Mouse (Mus musculus) retina, postnatal 1 day (tissue): Measurements from ENCODE around the gene Plgrkt.

Source experiments
- DNase-seq: peaks from one replicate; pipeline ENCODE4 v3.0.0-alpha.2; 2012

The Plgrkt gene

DNA sequence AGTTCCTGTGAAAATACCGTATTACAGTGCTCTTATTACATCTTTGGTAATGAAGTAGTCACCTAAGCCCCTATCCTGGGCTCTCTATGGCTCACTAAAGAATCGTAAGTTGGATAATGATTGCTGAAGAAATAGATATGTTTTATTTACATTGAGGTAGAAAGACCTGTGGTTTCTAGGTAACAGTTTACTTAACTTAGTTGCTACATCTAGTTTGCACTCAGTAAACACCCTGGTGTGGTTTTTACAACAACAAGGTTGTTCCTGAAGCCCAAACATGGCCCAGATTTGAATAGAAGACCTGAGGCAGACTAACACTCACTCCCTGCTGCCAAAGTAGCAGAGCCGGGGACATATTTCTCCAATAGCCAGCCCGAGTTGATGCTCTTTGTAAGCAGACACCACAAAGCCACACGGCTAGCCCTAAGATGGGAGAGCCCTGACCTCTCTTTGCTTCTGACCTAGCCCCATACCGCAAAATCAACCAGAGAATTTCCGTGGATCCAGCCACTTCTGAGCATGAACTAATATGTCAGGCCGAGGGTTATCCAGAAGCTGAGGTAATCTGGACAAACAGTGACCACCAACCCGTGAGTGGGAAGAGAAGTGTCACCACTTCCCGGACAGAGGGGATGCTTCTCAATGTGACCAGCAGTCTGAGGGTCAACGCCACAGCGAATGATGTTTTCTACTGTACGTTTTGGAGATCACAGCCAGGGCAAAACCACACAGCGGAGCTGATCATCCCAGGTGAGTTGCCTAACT lies 12.8 kb upstream of the Plgrkt start:
- DNase-seq, result no peak

DNA sequence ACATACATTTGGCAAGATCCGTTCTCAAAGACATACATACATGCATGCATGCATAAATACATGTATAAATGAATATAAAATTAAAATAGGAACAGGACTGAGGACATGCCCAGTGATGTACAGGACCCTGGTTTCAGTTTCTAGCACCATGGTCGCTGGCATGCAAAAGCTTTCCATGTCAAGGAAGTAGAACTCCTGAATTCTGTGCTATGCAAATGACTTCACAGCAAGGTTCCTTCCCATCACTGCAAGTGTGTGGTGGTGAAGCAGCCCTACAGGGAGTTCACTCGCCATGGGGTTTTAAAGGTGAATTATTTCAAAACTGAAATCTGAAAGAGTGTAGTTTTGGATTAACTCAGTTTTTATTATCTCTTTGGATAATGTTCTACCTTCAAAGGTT lies 9.2 kb upstream of the Plgrkt start:
- DNase-seq, result no peak

DNA sequence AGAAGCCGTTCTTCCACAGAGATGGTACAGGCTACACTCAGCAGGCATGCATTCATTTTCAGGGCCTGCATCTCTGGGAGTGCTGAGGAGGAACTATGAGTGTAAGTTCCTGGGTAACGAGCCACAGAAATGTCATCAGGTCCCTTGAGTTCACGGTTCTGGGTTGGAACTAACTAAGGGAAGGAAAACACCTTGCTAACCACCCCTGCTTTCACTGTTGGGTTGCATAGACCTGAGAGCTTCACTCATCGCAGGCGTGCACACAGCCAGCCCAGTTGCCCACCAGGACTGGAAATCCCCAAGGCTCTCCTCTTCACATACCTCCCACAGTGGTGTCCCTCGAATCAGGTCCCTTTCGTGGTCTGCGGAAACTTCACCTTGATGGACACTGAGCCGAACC lies 7.8 kb upstream of the Plgrkt start:
- DNase-seq, result no peak

DNA sequence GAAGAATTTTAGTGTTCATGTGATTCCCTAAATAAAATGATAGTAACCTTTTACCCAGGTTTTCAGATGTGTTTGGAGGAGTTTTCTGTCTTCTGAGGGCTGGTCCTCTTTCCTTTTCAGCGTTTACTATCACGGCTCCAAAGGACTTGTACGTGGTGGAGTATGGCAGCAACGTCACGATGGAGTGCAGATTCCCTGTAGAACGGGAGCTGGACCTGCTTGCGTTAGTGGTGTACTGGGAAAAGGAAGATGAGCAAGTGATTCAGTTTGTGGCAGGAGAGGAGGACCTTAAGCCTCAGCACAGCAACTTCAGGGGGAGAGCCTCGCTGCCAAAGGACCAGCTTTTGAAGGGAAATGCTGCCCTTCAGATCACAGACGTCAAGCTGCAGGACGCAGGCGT lies 6.2 kb upstream of the Plgrkt start:
- no peak for DNase-seq

DNA sequence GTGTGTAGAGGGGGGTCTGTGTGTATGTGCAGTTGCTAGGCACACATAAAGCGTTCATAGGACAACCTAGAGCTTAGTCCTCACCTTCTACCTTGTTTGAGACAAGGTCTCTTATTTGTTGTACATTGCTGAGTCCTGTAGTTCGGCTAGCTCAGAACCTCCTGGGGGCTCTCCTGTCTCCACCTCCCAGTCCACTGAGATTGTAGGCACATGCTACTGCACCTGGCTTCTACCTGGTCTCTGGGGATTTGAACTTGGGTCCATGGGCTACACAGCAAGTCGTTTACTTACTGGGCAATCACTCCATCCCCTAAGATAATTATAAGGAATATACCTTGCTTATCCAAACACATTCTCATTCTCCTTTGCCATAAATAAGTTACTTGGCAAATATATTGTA lies 5.4 kb upstream of the Plgrkt start:
- no peak for DNase-seq

DNA sequence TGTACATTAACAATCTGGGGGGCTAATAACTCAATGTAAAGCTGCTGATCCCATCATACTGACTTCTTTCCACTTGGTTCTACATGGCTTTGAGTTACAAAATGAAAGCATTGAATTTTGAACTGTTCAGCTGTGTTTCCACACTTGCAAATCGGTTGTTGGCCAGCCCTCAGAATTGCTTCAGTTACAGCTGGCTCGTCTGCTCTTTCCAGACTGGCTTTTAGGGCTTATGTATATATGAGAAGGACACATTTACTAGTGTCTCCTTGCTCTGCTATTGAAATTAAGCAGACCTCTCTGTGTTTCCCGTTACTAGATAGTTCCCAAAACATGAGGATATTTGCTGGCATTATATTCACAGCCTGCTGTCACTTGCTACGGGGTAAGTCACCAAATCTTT lies 4.9 kb upstream of the Plgrkt start:
- DNase-seq, result no peak

DNA sequence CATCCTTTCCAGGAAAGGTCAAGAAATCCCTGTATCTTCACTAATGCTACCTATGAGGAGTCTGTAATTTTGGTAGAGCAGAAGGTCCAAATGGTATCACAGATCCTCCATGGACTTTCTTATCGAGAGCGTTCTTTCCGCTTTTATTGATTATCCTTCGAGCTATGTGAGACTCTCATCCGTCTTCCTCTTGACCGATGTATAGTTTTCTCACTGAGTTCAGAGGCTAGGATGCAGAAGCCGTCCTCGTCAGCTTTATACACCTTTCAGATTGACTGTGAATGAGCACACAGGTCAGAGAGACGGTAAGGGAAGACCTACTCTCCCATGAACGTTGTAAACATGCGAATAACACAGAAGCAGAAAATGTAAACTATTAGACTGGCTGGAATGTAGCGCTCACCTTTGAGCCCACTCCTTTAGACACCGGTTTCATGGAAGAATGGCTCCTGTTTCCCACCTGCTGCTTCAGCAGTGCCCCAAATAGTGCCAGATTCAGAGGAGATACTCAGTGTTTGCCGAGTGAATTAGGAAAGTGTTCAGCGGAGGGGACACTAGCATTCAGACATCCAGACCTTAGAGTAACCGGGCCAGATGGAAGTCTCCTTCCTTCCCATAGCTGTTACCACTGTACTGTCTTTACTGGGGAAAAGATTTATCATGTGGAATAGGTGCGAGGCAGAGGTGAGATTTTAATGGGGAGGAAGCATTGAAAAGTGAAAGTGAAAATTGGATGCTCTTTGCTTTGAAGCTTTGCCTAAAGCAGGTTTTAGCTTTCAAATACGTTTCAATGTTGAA lies 4.3 kb upstream of the Plgrkt start:
- no peak for DNase-seq

DNA sequence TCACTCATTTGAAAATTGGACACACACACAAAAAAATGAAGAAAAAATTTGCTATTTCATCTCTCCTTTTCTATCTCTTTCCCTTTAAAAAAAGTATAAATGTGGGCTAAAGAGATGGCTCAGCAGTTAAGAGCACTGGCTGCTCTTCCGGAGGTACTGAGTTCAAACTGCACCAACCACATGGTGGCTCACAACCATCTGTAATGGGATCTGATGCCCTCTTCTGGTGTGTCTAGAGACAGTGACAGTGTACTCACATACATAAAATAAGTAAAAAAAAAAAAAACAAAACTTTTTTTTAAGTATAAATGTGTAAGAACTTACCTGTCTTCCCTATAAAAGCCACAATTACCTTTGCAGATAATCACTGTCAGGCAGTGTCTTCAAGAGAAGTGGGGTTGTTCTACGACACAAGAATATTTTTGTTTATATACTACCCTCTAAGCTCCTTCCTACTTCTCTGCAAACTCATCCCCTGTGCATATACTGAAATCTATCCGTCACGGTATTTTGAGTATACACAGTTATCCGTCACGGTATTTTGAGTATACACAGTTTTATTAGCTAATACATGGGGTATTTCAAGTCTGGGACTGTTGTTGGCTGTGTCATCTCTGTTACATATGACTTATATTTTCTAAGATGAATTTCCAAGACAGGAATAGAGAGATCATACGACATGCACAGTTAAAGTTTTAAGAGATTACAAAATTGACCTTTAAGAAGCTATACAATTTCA lies 3.5 kb upstream of the Plgrkt start:
- DNase-seq, result no peak

DNA sequence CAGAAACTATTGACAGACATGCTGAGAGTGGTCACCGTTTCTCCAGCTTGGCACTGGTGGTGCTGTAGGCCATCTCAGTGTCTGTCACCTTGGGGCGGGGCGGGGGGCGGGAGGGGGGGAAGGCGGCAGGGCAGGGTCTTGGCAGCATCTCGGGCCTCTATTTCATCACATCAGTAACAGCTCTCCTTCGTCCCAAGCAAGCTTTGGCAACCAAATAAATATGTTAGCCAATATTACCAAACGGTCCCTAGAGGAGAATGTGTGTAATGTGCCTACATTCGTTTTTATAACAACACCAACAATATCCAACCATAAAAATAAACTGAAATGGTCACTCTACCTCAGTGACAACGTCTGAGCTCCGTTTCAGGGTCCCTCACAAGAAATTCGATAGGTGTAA lies 2.9 kb upstream of the Plgrkt start:
- DNase-seq, result no peak

DNA sequence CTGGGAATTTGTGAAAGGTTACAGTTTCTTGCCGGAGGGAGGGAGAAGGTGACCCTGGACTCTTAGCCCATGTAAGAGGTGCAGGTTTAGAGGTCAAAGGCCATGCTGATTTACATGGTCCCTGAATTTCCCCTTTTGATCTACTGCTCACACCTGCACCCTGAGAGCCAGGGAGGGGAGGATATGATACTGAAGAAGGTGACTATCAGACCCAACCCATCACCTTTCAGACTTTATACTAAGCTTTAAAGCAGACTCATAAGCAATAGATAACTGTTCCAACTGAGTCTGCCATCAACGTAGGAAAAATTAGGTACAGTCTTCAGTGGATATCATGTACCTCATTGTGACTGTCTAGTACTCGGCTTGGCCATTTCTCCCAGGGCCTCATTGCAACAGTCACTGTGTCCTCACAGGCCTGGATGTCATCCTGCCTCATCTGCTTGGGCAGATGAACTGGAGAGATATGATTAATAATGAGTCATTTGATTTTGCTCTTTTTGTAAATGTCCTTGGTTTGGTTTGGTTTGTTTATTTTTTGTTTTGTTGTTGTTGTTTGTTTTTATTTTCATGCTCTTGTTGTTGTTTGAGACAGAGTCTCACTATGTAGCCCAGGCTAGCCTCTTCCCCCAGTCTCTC lies 1.6 kb upstream of the Plgrkt start:
- no peak for DNase-seq

DNA sequence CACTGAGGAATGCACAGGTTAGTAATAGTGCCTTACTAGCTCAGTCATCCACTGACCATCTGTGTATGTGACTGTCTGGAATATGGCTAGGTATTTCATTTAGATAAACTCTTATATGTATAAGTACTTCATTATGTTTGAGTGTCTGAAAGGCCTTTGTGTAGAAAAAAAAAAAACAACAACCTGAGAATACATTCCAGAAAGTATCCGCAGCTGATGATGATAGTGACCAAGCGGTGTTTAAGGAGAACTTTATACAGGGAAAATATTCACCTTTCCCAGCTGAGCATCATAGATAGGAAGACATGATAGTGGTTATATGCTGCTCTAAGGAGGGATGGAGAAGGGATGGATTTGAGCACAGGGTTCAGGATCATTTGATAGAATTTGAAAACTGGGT lies 851 bp upstream of the Plgrkt start:
- DNase-seq, result no peak

DNA sequence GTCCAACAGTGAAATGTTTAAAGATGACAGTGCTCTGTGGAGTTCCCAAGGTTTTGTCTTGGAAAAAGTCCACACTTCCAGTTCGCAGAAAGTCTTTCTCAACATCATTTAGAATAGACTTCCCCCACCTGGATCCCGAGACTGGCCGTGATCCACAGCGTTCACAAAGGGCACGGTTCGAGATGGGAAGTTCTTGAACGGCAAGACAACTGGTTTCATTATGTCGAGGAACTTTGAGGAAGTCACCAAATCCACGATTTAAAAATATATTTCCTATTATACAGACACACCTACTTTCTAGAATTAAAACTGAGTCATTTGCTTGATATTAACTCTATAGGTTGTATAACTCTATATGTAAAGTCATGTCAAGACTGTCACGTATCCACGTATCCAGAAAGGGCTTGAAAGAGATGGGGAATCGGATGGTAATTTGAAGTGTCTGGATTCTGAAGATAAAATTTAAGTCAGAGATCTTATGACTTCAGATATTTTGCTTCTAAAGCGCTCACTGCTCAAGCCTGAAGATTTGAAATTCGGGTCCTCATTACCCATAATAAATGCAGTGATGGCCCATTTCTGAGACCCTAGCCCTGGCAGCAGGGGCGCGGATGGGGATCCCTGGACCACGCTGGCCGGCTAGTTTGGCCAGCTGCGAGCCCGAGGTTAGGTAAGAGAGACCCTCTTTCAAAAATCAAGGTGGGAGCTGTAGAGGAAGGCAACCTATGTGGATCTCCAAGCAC lies 793 bp downstream of the Plgrkt start:
- peak; percentile 5 for DNase-seq

DNA sequence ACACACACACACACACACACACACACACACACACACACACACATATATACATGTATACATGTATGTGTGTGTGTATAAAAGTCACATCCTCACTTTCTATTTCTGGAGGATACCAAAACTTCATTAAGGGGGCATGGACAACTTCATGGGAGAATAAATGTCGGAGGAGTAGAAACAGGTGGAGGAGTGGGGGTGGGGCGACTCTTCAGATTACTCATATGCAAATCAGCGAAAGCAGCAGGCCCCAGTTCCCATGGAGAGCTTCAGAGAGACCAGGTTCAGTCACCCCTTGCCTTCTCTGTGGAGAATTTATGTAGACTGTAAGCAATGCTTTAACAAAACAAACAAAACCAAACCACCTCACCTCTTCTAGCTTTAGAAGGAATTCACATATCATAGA lies 2.1 kb downstream of the Plgrkt start:
- DNase-seq, result peak; percentile 40

DNA sequence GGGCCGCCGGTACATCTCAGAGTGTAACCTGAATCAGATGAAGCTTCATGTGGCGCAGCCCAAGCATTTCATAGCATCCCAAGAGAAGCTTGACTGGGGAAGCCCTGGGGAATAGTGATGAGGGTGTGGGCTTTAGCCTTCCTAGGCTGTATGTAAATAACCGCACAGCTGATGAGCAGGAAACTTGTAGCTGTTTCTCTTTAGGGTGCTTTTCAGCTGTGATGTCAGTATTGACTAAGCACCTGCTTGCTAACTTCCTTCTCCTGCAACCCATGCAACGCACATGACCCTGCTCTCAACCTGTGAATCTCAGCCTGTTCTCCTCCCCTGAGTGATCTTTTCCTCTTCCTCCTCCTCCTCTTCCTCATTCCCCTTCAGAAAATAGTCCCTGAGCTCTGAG lies 3.1 kb downstream of the Plgrkt start:
- no peak for DNase-seq

DNA sequence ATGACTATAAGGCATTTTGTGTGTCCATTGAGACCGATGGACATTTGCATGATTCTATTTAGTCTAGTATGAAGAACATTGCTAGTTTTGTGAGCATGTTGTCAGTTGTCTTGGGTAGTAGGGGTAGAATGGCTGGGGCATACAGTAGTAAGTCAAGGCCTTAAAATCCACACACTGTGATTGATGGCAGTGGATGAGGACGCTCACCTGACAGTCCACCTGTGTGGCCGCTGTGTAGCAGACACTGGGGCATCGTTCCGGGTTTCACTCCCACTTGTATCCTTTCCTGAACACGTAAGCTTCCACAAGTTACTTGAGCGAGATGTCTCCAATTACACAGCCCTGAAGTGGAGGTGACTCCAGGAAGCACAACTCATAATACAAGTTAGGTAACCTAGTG lies 3.6 kb downstream of the Plgrkt start:
- DNase-seq, result no peak

DNA sequence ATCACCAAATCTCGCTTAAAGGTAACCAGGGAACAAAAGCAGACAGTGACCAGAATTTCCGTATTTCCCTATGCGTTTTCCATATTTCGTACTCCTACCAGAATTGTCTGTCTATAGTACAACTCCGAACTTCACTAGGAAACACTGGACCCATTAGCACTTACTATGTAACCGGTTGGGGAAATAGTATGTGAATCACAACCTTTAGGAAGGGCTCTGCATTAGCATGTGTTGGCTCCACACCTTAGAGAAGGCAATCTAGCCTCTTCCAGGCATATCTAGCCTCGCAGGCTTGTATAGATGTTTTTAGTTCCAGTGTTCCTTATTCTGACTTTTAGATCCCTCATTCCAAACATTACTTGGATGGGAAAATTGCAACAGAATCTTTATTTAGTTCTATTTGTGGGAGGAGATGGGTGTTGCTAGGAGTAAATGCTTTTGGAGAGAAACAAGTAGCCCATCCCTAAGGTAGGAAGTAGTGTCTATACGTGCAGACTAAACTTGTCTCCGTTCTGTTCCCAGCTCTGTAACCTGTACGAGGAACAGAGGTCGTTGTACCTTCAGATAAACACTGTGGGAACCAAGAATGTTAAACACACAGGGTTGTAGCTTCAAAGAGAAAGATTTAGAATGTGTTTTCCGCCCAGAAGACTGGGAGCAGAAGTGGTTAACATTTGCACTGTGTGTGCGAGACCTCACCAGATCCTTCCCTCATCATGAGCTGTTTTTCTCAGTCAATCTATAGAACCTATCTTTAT lies 4.8 kb downstream of the Plgrkt start:
- DNase-seq, result no peak

DNA sequence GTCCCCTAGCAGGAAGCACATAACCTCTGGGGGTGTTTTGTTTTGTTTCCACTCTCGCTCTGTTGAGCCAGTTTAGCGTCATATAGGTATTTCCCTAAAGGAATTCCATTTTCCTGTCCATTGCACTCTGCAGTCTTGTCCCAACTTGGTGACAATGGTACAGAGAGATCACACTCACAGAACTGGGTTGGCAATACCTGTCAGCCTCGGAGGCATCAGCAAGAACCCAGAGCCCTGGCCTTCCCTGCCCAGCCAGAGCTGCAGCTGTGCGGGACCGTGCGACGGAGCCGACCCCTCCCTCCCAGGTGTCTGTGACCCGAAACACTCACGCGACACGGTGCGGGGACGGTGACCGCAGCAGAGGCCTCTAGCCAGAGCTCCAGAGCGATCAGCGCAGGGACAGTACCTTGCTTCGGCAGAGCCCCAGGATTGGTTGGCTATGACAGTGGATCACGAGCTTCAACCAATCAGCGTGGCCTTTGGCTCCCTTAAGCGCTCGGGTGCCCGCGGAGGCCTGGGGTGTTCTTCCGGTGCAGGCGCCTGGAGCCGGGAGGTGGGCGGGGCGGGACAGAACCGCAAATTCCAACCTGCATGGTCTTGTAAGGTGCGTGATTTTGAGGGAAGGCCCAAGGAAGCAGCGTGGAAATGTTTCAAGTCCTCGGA lies 5.6 kb downstream of the Plgrkt start:
- DNase-seq, result peak; percentile 96

DNA sequence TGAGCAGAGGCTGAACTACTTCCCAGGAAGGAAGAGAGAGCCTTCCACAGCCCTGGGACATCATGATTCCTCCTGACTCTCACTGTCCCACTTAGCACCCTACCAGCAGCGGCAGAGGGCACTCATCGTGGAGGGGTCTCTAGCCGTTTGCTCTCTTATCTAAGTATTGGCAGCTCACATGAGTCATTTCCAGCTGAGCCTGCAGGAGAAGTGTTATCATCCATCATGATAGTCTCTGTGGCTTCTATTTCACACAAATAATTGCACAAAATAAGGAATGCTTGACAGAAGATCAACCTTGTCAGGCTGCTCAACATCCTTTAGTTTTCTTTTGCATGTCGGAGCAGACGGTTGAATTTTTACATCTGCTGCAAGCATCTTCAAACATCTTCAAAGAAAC lies 6.9 kb downstream of the Plgrkt start:
- DNase-seq, result no peak

DNA sequence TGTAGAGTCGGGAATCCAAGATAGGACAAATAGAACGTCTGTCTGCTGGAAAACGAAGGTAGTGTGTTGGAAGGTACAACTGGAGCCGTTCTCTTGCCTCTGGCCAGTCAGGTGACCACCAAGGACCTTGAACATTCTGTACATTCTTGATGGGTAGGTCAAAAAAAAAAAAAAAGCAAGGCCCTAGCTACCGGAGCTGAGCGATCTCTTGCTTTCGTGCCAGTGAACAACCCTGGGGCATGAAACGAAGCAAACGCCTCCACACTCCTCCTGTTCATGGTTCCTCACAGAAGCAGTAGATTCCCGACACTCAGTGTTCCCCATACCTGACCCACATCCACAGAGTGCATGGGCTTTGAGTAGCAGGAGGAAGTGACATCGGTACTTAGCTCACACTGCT lies 10.9 kb downstream of the Plgrkt start:
- DNase-seq, result no peak

DNA sequence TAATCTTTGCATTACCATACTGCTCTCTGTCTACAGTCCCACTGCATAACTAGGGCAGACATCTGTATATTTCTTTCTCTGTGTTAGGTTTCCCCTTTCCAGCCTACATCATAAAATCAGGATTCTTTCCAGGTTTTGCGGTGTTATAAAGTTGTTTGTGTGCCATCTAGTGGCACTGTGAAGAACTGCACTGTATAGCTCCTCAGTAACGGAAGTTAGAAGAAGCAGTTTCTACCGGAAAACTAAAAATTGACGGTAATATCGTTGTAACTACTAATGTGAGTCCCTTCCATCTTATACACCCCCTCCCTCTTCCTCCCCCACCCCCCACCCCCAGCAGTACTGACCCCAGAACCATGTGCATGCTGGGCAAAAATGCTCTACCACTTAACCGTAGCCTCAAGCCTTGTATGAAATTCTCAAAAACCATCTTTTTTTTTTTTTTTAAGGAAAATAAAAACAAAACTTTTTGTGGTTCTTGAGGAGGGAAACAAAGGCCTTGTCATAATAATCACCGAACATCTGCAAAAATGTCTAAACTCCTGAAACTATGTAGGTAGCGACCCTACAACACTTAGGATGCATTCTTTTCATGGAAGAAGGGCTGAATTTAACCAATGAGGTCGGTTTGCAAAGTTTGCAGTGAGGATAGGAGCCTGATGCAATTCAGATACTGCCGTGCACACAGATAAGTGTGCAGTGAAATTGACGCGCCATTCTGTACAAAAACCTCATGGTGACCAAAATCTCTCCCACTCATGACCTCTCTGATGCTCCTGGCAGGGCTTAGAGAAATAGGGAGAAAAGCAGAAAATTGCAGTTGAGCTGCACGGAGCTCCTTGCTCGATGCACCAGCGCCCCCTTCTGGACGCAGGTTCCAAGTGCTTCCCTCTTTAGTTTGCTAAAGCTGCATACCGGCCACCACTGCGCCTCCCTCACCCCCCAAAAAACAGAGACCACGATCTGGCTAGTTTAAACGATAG lies 12.0 kb downstream of the Plgrkt start:
- DNase-seq, result peak; percentile 87
